Mouse (Mus musculus): ENCODE results near the gene Capn2. TPM values are rescaled to one million over a fixed set of nuclear protein-coding genes. Genes with fewer than 3 reads are reported as not detected.

Gene Capn2
- polyA plus RNA-seq, 1 experiment from 2014 or later: 86.5 TPM

GRCm38 (mm10) chr1:182430676-182431075 is 86.7 kb downstream of the Capn2 start:
- H3K9me3 ChIP-seq (replicated peaks): no peaks in the 10 kb centered on the region
- peaks cover 68% of the 10 kb centered on the region for H3K36me3 ChIP-seq
- no peak overlapping the region for H3K4me3 ChIP-seq
- DNase-seq (ENCODE audit: low spot score): no peak
- WGBS: 96% methylated on average over 2 of the region's 2 CpGs
- peaks cover 5% of the 10 kb centered on the region; the same call in 1 of the 2 replicates for H3K4me1 ChIP-seq
- H3K27ac ChIP-seq: no peak overlapping the region
- H3K27me3 ChIP-seq (ENCODE audit: low read depth, poor library complexity, severe bottlenecking): no peaks in the 10 kb centered on the region

- H3K9me3 ChIP-seq (replicated peaks): no peaks in the 10 kb centered on the region
- H3K27me3 ChIP-seq (ENCODE audit: low read depth, poor library complexity, severe bottlenecking): no peaks in the 10 kb centered on the region
- H3K4me3 ChIP-seq: no peak overlapping the region
- H3K27ac ChIP-seq: no peak overlapping the region
- DNase-seq (ENCODE audit: low spot score): no peak
- WGBS: 90% methylated on average over 3 of the region's 3 CpGs
- peaks cover 60% of the 10 kb centered on the region for H3K36me3 ChIP-seq
- peaks cover 11% of the 10 kb centered on the region for H3K4me1 ChIP-seq
Measured at GRCm38 (mm10) chr1:182429826-182430225, 87.6 kb downstream of the Capn2 start.

GRCm38 (mm10) chr1:182427426-182427825 is 90.0 kb downstream of the Capn2 start:
- DNase-seq (ENCODE audit: low spot score): no peak
- H3K4me3 ChIP-seq: no peak overlapping the region
- no peaks in the 10 kb centered on the region for H3K27me3 ChIP-seq (ENCODE audit: low read depth, poor library complexity, severe bottlenecking)
- H3K4me1 ChIP-seq: peaks cover 12% of the 10 kb centered on the region
- WGBS: 76% methylated on average over 1 of the region's 1 CpGs
- H3K27ac ChIP-seq: no peak overlapping the region
- no peaks in the 10 kb centered on the region for H3K9me3 ChIP-seq (replicated peaks)
- H3K36me3 ChIP-seq: peaks cover 39% of the 10 kb centered on the region

GRCm38 (mm10) chr1:182426444-182426843 is 91.0 kb downstream of the Capn2 start:
- H3K4me3 ChIP-seq: no peak overlapping the region
- no peak overlapping the region for H3K27ac ChIP-seq
- H3K36me3 ChIP-seq: peaks cover 32% of the 10 kb centered on the region
- no peaks in the 10 kb centered on the region for H3K27me3 ChIP-seq (ENCODE audit: low read depth, poor library complexity, severe bottlenecking)
- WGBS: 56% methylated on average over 2 of the region's 2 CpGs
- peaks cover 12% of the 10 kb centered on the region for H3K4me1 ChIP-seq
- H3K9me3 ChIP-seq (replicated peaks): no peaks in the 10 kb centered on the region
- no peak for DNase-seq (ENCODE audit: low spot score)

- Histone ChIP-seq H3K4me3 (no peak overlapping the region), H3K4me1 (peaks cover 15% of the 10 kb centered on the region), H3K9me3 (replicated peaks) (no peaks in the 10 kb centered on the region), H3K36me3 (peaks cover 24% of the 10 kb centered on the region), H3K27me3 (ENCODE audit: low read depth, poor library complexity, severe bottlenecking) (no peaks in the 10 kb centered on the region), H3K27ac (no peak overlapping the region)
- 76% methylated on average over 3 of the region's 3 CpGs for WGBS
- DNase-seq (ENCODE audit: low spot score): no peak
Measured at GRCm38 (mm10) chr1:182425176-182425575, 92.2 kb downstream of the Capn2 start.

- H3K27ac ChIP-seq: no peak overlapping the region
- H3K36me3 ChIP-seq: peaks cover 15% of the 10 kb centered on the region
- no peak overlapping the region for H3K4me3 ChIP-seq
- DNase-seq (ENCODE audit: low spot score): no peak
- peaks cover 19% of the 10 kb centered on the region for H3K4me1 ChIP-seq
- no peaks in the 10 kb centered on the region for H3K9me3 ChIP-seq (replicated peaks)
- whole genome bisulfite sequencing: 94% methylated on average over 2 of the region's 2 CpGs
- H3K27me3 ChIP-seq (ENCODE audit: low read depth, poor library complexity, severe bottlenecking): no peaks in the 10 kb centered on the region
Measured at GRCm38 (mm10) chr1:182424274-182424673, 93.1 kb downstream of the Capn2 start.

- H3K4me1 ChIP-seq: peaks cover 18% of the 10 kb centered on the region
- no peaks in the 10 kb centered on the region for H3K27me3 ChIP-seq (ENCODE audit: low read depth, poor library complexity, severe bottlenecking)
- no peak for DNase-seq (ENCODE audit: low spot score)
- no peak overlapping the region for H3K27ac ChIP-seq
- WGBS: 78% methylated on average over 3 of the region's 3 CpGs
- H3K9me3 ChIP-seq (replicated peaks): no peaks in the 10 kb centered on the region
- peaks cover 33% of the 10 kb centered on the region for H3K36me3 ChIP-seq
- no peak overlapping the region for H3K4me3 ChIP-seq
Measured at GRCm38 (mm10) chr1:182419481-182419880, 97.9 kb downstream of the Capn2 start.

Other genes with a start within 250 kb of the Capn2 start
- gene Degs1, start 234.8 kb downstream of the Capn2 start, polyA plus RNA-seq (2016; fragmentation: Nextera tagmentation; extraction: Ambion mirVana): 65.1 and 65.5 TPM in 2 replicates
- 20.3 and 20.9 TPM in 2 replicates for gene Fbxo28, start 176.0 kb downstream of the Capn2 start, polyA plus RNA-seq (2016; fragmentation: Nextera tagmentation; extraction: Ambion mirVana)
- 34.3 and 37.1 TPM in 2 replicates for gene Trp53bp2, start 108.4 kb downstream of the Capn2 start, polyA plus RNA-seq (2016; fragmentation: Nextera tagmentation; extraction: Ambion mirVana)
- 0.06 TPM in 1 of 2 replicates, not detected in the other for gene Capn8, start 47.4 kb upstream of the Capn2 start, polyA plus RNA-seq (2016; fragmentation: Nextera tagmentation; extraction: Ambion mirVana)
- gene Ccdc185, start 231.6 kb upstream of the Capn2 start, polyA plus RNA-seq (2016; fragmentation: Nextera tagmentation; extraction: Ambion mirVana): not detected in 2 replicates
- 11.5 and 11.7 TPM in 2 replicates for gene Susd4, start 246.3 kb upstream of the Capn2 start, polyA plus RNA-seq (2016; fragmentation: Nextera tagmentation; extraction: Ambion mirVana)